Mouse (Mus musculus) mature B cell (primary cell): Measurements from ENCODE around the gene Olfr330.
"Not testable (repeated sequence)": the region's sequence is repeated elsewhere in the genome, so short reads cannot be mapped to it uniquely, and the experiment has no call there.

Experiments used
- in situ Hi-C: fragments of 300-500 bp; cut with MboI; formaldehyde crosslinking; loops from 2 replicates; pipeline ENCODE4 v1.14.3; 2019

The Olfr330 gene

DNA sequence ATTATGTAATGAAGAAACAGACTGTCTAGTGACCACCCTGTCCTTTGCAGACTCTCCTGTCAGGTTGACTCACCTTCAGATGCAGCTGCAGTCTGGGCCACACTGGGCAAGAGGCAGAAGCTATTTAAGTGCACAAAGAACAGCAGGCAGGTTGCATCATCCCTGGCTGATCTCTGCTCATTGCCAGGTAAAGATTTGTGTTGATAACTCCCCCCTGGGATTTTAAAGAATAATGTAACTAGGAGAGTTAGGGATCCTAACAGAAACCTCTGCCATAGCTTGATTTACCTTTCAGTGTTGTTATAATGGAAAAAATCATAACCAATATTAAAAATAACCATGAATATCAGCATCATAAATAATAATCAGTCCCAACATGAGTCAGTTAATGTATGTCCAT lies at the start of gene Olfr330:
Gene Olfr330 (minus strand): TSS at position 101 of the 400 bp plus-strand sequence.
- in situ Hi-C loops = not testable (repeated sequence)

DNA sequence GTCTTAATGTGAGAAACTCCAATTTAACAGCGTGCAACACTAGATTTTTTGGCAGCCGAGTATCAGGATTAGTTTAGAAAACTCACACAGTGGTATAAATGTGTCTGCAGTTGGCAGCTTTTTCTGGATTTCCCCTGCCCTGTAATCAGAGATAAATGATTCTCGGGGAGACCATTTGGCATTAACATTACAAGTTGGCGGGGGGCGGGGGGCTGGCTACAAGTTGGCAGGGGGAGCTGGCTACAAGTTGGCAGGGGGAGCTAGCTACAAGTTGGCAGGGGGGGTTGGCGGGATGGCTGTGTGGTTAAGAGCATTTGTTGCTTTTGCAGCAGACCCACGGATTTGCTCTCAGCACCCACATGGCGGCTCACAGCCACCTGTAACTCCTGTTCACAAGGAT lies 44.0 kb upstream of the Olfr330 start:
- in situ Hi-C loops = no loop called here

DNA sequence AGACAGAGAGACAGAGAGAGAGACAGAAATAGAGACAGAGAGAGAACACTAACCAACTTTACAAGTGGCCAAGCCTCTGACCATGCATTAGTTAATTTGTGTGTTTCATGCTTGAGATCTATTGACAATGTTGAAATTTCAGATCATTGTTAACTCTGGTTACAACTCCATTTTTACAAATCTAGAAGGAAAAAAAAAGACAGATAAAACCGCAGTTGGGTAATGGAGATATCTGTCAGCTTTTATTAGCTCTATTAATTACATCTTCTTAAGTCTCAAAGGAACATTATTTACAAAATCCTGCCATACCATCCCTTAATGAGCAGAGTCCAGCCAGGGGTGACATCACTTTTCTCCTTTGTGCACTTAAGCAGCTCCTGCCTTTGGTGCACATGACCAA lies 42.8 kb upstream of the Olfr330 start, which contains the start of gene Olfr325:
Gene Olfr325 (plus strand): TSS at position 301 of the 400 bp plus-strand sequence.
- in situ Hi-C loops = no loop called here

DNA sequence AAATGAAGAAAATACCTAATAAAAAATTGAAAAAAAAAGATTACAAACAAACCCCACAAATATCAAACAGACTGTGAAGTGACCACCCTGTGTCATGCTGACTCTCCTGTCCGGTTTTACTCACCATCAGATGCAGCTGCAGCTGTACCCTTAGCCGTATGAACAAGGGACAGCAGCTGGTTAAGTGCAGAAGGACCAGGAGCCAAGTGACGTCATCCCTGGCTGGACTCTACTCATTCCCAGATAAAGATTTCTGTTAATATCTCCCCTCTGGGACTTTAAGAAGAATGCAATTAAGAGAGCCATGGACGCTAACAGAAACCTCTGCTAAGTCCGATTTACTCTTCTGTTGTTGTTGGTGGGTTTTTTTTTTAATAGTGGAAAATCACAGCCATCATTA lies 35.8 kb upstream of the Olfr330 start, which contains the start of gene Olfr224:
Gene Olfr224 (minus strand): TSS at position 149 of the 400 bp plus-strand sequence.
- in situ Hi-C loops = no loop called here

DNA sequence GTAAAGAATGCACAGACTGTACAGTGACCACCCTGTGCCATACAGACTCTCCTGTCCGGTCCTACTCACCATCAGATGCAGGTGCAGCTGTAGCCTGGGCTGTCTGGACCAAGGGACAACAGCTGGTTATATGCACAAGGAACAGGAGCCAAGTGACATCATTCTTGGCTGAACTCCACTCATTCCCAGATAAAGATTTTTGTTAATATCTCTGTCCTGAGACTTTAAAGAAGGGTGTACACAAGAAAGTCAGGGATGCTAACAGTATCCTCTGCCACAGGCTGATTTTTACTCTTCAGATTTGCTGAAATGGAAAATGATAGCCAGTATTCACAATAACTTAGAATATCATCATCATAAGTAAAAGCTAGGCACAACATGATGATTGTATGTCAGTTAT lies 20.9 kb upstream of the Olfr330 start, which contains the start of gene Olfr328:
Gene Olfr328 (minus strand): TSS at position 101 of the 400 bp plus-strand sequence.
- in situ Hi-C loops = no loop called here

DNA sequence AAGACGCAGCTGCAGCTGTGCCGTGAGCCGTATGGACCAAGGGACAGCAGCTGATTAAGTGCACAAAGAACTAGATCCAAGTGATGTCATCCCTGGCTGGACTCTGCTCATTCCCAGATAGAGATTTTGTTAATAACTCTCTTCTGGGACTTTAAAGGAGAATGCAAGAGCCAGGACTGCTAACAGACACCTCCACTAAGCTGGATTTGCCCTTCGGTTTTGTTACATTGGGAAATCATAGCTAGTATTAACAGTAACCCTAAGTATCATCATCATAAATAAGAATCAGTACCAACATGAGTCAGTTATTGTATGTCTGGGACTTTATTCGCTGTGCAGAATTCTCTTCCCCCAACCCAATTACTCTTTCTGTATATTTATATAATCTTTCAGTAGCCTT lies 11.7 kb upstream of the Olfr330 start, which contains the start of gene Olfr329-ps:
Gene Olfr329-ps (minus strand): TSS at position 101 of the 400 bp plus-strand sequence.
- in situ Hi-C loops = no loop called here

DNA sequence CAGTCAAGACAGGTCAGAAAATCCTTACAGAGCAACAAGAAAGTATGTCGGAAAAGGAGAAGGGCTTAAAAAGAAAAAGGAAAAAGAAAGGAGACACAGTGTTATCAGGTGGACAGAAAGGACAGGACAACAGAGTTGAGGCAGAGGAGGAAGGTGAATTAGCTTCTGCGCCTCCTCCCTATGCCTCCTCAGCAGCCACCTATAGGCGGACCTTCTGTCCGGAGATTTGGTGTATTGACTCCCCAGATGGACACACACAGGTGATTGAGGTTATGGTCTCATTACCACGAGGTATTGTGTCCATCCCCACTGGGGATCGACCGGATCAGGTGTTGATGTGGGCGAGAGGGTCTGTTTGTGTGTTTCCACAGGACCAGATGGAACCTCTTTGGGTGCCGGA lies 14.9 kb downstream of the Olfr330 start:
- in situ Hi-C loops = not testable (repeated sequence)

DNA sequence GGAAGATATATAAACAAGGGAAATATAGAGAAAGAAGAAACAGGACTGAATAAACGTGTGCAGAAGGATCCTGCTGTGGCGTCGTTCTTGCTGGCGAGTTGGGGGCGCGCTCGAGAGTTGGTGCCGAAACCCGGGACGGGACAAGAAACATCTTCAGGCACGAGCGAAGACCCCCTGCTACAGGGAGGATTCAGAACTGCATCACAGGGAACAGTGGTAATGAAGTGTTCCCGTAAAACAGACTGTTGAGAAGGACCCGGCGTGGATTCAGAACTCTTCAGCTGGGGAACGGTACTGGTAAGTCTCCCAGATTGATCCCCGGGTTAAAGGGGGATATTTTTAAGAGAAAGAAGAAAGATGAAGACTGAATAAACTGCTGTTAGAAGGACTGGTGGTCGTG lies 15.7 kb downstream of the Olfr330 start:
- in situ Hi-C loops = not testable (repeated sequence)

DNA sequence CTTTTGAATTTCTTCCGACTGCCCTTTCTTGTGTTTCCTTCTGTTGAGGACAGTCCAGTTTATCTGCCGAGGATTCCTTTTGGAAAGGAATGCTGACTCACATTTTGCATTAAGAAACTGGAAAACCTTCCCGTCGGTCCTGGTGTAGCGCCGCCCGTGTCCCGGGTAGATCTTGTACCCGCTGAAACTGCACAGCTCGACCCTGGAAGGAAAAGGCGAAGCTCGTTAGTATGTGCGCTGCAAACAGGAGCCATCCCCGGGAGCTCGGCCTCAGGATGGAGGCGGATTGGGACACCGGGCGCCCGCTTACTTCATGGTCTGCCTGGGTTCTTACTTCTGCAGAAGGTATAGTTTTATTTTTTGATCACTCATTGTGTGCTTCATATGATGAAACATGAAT lies 25.6 kb downstream of the Olfr330 start:
- in situ Hi-C loops = not testable (repeated sequence)

DNA sequence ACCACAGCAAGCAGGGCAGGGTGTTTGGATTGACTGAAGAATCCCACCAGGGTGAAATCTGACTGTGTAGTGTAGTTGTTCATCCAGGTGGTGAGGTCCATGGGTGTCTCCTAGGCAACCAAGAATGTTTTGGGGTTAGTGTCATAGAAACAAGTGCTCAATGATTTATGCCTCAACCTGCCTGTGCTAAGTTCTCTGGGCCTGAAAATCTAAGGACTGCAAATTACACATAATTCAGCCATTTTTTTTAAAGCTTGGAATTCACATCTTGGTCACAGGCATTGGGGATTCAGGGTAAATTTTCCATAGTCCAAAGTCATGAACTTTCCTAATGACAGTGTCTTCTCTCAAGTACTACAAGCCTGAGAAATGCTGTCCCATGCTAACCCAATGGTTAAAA lies 32.2 kb downstream of the Olfr330 start, which contains the start of gene Olfr331:
Gene Olfr331 (minus strand): TSS at position 101 of the 400 bp plus-strand sequence.
- in situ Hi-C loops = not testable (repeated sequence)

DNA sequence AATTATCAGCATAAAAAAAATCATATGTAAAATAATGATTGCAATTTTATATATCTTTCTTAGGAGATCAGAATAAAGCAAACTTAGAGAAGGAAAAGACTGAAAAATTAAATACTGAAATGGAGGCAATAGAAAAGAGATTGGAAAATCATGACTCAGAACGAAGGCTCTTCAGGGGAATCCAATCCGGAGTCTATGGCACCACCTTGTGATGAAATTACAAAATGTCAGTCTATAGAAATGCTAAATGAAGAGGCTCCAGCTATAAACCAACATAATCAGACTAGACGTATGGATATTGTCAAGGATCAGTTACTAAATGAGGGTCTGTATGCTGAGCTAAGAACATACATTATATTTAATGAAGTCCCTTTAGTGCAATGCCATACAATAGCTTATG lies 35.3 kb downstream of the Olfr330 start:
- in situ Hi-C loops = no loop called here

DNA sequence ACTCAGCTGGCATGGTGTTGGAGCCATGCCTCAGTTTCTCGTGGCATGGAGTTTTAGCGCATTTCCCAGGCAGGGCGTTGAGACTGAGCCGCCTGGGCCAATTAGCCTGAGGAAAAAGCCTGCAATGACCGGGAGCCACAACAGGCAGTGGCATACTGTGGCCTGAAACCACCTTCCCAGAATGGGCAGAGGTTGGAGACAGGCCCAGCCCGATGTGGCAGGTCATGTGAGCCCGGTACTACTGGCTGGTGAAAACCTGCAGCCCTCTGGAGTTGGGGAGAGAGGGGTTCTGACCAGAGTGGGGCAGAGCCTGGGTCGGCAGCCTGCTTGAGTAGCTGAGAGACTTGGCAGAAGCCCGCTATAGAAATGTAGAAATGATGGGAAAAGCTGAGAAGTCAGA lies 35.9 kb downstream of the Olfr330 start:
- in situ Hi-C loops = no loop called here

DNA sequence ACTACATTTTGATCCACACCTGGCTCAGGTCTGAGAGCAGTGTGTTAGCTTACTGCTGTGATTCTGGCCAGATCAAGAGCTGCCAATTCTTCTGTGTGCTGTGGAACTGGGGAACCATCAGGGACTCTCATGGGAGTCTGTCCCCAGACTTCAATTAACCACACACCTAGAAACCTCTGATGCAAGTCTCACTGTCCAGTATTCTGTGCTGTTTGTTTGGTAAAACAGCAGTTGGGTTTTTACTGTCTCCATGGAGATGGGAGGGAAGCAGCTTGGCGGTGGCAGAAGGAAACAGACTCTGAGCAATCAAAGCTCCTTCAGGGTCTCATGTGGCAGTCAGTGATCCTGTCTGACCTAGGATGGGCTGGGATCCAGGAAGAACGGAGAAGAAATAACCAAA lies 42.2 kb downstream of the Olfr330 start, which contains the start of gene Olfr332:
Gene Olfr332 (minus strand): TSS at position 101 of the 400 bp plus-strand sequence.
- in situ Hi-C loops = no loop called here
